Mouse (Mus musculus): ENCODE results near the gene Megf11. TPM values are rescaled to one million over a fixed set of nuclear protein-coding genes. Genes with fewer than 3 reads are reported as not detected.

Gene Megf11
- polyA plus RNA-seq, 1 experiment: 0.94 TPM

DNA sequence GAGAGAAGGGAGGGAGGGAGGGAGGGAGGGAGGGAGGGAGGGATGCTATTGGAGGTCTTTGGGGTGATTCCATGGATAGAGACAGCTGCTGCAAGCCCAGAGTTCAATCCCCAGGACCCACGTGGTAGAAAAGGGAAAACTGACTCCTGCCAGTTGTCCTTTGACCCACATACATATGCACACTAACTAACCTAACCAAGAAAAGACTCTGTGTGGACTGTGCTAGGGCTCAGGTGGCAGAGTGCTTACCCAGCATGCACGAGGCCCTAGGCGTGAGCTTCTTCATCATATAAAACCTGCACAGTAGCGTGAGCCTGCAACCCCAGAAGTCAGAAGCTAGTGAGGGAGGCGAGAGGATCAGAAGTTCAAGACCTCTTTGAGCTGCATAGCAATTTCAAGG lies 182.1 kb downstream of the Megf11 start:
- TF ChIP-seq CTCF (IDR thresholded peaks at IDR 0.05; ENCODE audit: low read depth, low read length) (no peak), POLR2A (IDR thresholded peaks at IDR 0.05; ENCODE audit: insufficient read depth, low read length) (no peak), EP300 (IDR thresholded peaks at IDR 0.05; ENCODE audit: insufficient read depth, low read depth, low read length) (no peak)
- Histone ChIP-seq H3K9ac (ENCODE audit: low read depth, poor library complexity, severe bottlenecking) (no peak overlapping the region), H3K4me1 (ENCODE audit: control insufficient read depth, insufficient read depth, low read length) (peaks cover 2% of the 10 kb centered on the region)

DNA sequence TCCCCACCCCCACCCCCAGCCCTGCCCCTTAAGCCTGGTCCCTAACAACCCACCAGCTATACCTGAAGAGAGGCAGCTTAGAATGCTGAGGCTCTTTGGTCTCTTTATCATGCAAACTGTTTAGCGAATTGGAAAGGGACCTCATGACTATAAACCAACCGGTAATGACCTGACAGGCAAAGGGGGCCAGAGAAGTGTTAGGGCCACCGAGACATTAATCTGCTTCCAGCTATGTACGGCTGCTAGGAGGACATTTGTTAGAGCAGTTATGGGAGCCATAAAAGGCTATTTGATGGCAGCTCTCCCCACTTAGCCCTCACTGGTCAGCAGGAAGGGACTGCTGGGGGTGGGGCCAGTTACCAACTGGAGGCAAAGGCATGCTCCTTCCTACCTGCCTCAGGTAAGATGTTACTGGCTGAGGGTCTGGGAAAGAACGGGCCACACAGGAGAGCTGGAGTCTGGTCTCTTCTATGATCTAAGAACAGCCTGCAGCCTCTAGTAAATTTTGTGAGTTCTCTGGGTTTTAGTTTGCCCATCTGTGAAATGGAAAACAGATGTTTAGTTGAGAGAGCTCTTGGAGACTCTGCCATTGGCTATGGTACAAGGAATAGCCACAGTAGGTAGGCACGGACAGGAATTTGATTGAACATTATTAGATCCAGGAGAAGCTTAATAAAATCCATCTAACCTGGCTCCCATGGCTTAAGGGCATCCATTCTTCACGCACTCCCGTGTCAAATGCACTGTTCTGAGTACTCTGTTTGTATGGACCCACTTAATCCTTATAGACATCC lies 183.2 kb downstream of the Megf11 start:
- H3K9me3 ChIP-seq (replicated peaks; ENCODE audit: control insufficient read depth, insufficient read depth, low read length, poor library complexity, severe bottlenecking): no peaks in the 10 kb centered on the region
- peaks cover 2% of the 10 kb centered on the region for H3K4me1 ChIP-seq (ENCODE audit: control insufficient read depth, insufficient read depth, low read length)
- no peak overlapping the region for H3K27ac ChIP-seq (ENCODE audit: insufficient read depth, low read length)
- no peak overlapping the region for H3K9ac ChIP-seq (ENCODE audit: low read depth, poor library complexity, severe bottlenecking)
- no peak overlapping the region for H3K4me3 ChIP-seq (ENCODE audit: low read depth, low read length)
- H3K27me3 ChIP-seq (ENCODE audit: control insufficient read depth, insufficient read depth, low read length, poor library complexity, severe bottlenecking): no peaks in the 10 kb centered on the region
- no peak for TF ChIP-seq POLR2A (IDR thresholded peaks at IDR 0.05; ENCODE audit: insufficient read depth, low read length)
- no peak for TF ChIP-seq EP300 (IDR thresholded peaks at IDR 0.05; ENCODE audit: insufficient read depth, low read depth, low read length)
- no peak for TF ChIP-seq CTCF (IDR thresholded peaks at IDR 0.05; ENCODE audit: low read depth, low read length)
- no peaks in the 10 kb centered on the region for H3K36me3 ChIP-seq (ENCODE audit: control insufficient read depth, insufficient read depth, low read length, poor library complexity, severe bottlenecking)

More for the DNA sequence above, 182.1 kb downstream of the Megf11 start:
- no peak overlapping the region for H3K27ac ChIP-seq (ENCODE audit: insufficient read depth, low read length)
- no peaks in the 10 kb centered on the region for H3K27me3 ChIP-seq (ENCODE audit: control insufficient read depth, insufficient read depth, low read length, poor library complexity, severe bottlenecking)
- no peaks in the 10 kb centered on the region for H3K36me3 ChIP-seq (ENCODE audit: control insufficient read depth, insufficient read depth, low read length, poor library complexity, severe bottlenecking)
- H3K4me3 ChIP-seq (ENCODE audit: low read depth, low read length): no peak overlapping the region
- H3K9me3 ChIP-seq (replicated peaks; ENCODE audit: control insufficient read depth, insufficient read depth, low read length, poor library complexity, severe bottlenecking): no peaks in the 10 kb centered on the region

DNA sequence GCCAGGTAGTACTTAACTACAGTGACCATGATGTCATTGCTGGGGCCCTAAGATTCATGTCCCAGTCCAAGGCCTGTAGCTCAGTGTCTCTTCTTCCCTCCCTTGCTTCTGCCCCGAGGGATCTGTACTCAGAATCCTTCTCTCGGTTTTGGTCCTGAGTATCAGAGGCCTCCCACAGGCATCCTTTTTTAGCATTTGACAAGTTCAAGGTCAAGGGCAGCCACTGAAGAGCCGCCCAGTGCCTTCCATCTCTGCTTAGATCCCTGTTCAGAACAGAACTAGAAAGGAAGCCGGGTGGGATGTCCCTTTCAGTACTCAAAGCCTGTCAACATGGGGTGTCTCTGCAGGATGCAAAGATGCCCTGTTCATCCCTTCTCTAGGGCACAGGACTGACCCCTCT lies 185.0 kb downstream of the Megf11 start:
- Histone ChIP-seq H3K9ac (ENCODE audit: low read depth, poor library complexity, severe bottlenecking) (no peak overlapping the region), H3K36me3 (ENCODE audit: control insufficient read depth, insufficient read depth, low read length, poor library complexity, severe bottlenecking) (no peaks in the 10 kb centered on the region), H3K9me3 (replicated peaks; ENCODE audit: control insufficient read depth, insufficient read depth, low read length, poor library complexity, severe bottlenecking) (no peaks in the 10 kb centered on the region), H3K27ac (ENCODE audit: insufficient read depth, low read length) (no peak overlapping the region), H3K4me3 (ENCODE audit: low read depth, low read length) (no peak overlapping the region), H3K4me1 (ENCODE audit: control insufficient read depth, insufficient read depth, low read length) (peaks cover 2% of the 10 kb centered on the region), H3K27me3 (ENCODE audit: control insufficient read depth, insufficient read depth, low read length, poor library complexity, severe bottlenecking) (no peaks in the 10 kb centered on the region)
- no peak for TF ChIP-seq EP300 (IDR thresholded peaks at IDR 0.05; ENCODE audit: insufficient read depth, low read depth, low read length)
- no peak for TF ChIP-seq POLR2A (IDR thresholded peaks at IDR 0.05; ENCODE audit: insufficient read depth, low read length)
- TF ChIP-seq CTCF (IDR thresholded peaks at IDR 0.05; ENCODE audit: low read depth, low read length): no peak

DNA sequence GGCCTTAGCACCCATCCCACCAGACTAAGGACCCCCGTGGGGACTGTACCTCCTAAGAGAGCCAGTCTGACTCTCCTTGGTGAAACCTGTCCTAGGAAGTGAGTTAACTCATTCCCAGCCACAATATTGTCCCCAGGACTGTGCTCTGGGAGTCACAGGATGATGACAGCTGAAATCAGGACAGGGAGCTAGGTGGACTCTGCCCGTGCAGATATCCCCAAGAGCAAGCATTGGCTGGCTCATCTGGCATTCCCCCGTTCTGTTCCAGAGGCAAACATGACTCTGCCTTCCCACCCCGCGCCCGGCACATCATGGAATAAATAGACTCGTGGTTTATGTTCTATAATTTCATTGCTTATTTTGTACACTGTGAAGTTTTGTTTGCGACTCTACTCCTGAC lies 185.7 kb downstream of the Megf11 start:
- Histone ChIP-seq H3K27ac (ENCODE audit: insufficient read depth, low read length) (no peak overlapping the region), H3K27me3 (ENCODE audit: control insufficient read depth, insufficient read depth, low read length, poor library complexity, severe bottlenecking) (no peaks in the 10 kb centered on the region), H3K36me3 (ENCODE audit: control insufficient read depth, insufficient read depth, low read length, poor library complexity, severe bottlenecking) (no peaks in the 10 kb centered on the region), H3K4me3 (ENCODE audit: low read depth, low read length) (no peak overlapping the region), H3K4me1 (ENCODE audit: control insufficient read depth, insufficient read depth, low read length) (peaks cover 2% of the 10 kb centered on the region), H3K9me3 (replicated peaks; ENCODE audit: control insufficient read depth, insufficient read depth, low read length, poor library complexity, severe bottlenecking) (no peaks in the 10 kb centered on the region), H3K9ac (ENCODE audit: low read depth, poor library complexity, severe bottlenecking) (no peak overlapping the region)
- TF ChIP-seq POLR2A (IDR thresholded peaks at IDR 0.05; ENCODE audit: insufficient read depth, low read length) (no peak), CTCF (IDR thresholded peaks at IDR 0.05; ENCODE audit: low read depth, low read length) (no peak), EP300 (IDR thresholded peaks at IDR 0.05; ENCODE audit: insufficient read depth, low read depth, low read length) (no peak)

DNA sequence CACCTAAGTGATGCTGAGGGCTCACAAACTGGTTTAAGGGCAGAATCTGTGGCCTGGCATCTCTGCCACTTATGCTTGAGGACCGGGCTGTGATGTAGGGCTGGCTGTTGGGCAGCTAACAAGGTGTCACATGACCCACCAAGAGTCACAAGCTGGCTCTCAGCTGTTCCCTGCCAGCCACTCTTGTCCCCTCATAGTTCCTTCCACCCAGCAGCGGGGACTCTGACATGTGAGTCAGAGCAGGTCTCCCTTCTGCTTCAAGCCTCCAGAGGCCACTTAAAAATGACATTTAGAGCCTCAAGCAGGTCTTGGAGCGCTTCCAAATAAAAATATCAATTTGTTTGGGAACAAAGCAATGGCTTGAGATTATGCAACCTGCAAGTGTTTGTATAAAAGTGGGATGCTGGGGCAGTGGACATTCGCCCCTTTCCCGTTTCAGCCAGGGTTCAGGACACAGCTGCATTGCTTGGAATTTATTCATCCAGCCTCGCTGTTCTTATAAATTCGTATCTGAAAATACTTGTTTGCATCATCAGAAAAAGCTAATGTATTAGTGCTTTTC lies 187.3 kb downstream of the Megf11 start:
- H3K27ac ChIP-seq (ENCODE audit: insufficient read depth, low read length): no peak overlapping the region

DNA sequence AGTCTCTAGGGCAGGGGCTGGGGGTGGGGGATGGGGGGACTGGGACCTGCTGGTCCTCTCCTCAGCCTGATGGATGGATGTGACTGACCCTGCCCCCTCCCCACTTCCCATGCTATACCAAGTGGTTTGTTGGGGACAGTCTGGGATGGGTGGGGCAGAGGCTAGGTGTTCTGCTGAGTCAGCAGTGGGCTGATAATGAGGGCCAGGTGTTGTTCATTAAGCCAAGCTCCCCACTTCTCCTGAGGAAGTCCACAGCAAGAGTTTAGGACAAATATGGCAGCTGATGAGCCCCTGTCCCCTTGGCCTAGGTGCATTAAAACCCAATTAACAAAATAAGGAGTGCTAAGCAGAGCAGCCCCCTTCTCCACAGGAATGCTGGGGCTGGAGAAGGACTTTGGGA lies 190.2 kb downstream of the Megf11 start:
- Histone ChIP-seq H3K4me1 (ENCODE audit: control insufficient read depth, insufficient read depth, low read length) (no peaks in the 10 kb centered on the region), H3K36me3 (ENCODE audit: control insufficient read depth, insufficient read depth, low read length, poor library complexity, severe bottlenecking) (no peaks in the 10 kb centered on the region), H3K27ac (ENCODE audit: insufficient read depth, low read length) (no peak overlapping the region), H3K9ac (ENCODE audit: low read depth, poor library complexity, severe bottlenecking) (no peak overlapping the region), H3K4me3 (ENCODE audit: low read depth, low read length) (no peak overlapping the region), H3K27me3 (ENCODE audit: control insufficient read depth, insufficient read depth, low read length, poor library complexity, severe bottlenecking) (no peaks in the 10 kb centered on the region), H3K9me3 (replicated peaks; ENCODE audit: control insufficient read depth, insufficient read depth, low read length, poor library complexity, severe bottlenecking) (no peaks in the 10 kb centered on the region)
- TF ChIP-seq CTCF (IDR thresholded peaks at IDR 0.05; ENCODE audit: low read depth, low read length) (no peak), POLR2A (IDR thresholded peaks at IDR 0.05; ENCODE audit: insufficient read depth, low read length) (no peak), EP300 (IDR thresholded peaks at IDR 0.05; ENCODE audit: insufficient read depth, low read depth, low read length) (no peak)

More for the DNA sequence above, 187.3 kb downstream of the Megf11 start:
- Histone ChIP-seq H3K36me3 (ENCODE audit: control insufficient read depth, insufficient read depth, low read length, poor library complexity, severe bottlenecking) (no peaks in the 10 kb centered on the region), H3K4me3 (ENCODE audit: low read depth, low read length) (no peak overlapping the region), H3K4me1 (ENCODE audit: control insufficient read depth, insufficient read depth, low read length) (peaks cover 2% of the 10 kb centered on the region), H3K27me3 (ENCODE audit: control insufficient read depth, insufficient read depth, low read length, poor library complexity, severe bottlenecking) (no peaks in the 10 kb centered on the region), H3K9ac (ENCODE audit: low read depth, poor library complexity, severe bottlenecking) (no peak overlapping the region), H3K9me3 (replicated peaks; ENCODE audit: control insufficient read depth, insufficient read depth, low read length, poor library complexity, severe bottlenecking) (no peaks in the 10 kb centered on the region)
- TF ChIP-seq POLR2A (IDR thresholded peaks at IDR 0.05; ENCODE audit: insufficient read depth, low read length) (no peak), EP300 (IDR thresholded peaks at IDR 0.05; ENCODE audit: insufficient read depth, low read depth, low read length) (no peak), CTCF (IDR thresholded peaks at IDR 0.05; ENCODE audit: low read depth, low read length) (no peak)
